Mouse (Mus musculus) CH12.LX (cell line): ENCODE results near the gene Itfg1. TPM values are rescaled to one million over a fixed set of nuclear protein-coding genes. Genes with fewer than 3 reads are reported as not detected.

Source experiments
- DNase-seq: peaks from one replicate; pipeline ENCODE4 v3.0.0-alpha.2; 2013; ENCODE audit errors: extremely low read depth
- H3K27ac ChIP-seq: 2 replicates; pipeline ENCODE4 v1.5.1; 2012; ENCODE audit warnings: low read depth, mild to moderate bottlenecking, control low read depth, moderate library complexity; ENCODE audit not compliant: insufficient read depth
- H3K27me3 ChIP-seq: replicated peaks from 2 replicates; pipeline ENCODE3; 2012; ENCODE audit warnings: inconsistent platforms
- H3K36me3 ChIP-seq, 2 experiments: replicated peaks in 1 of 2; 2 replicates each; pipeline versions ENCODE3 to v1.6.1; 2012; ENCODE audit warnings: inconsistent platforms in 1 of 2, low read length in 1 of 2, mild to moderate bottlenecking in 1 of 2, mixed read lengths in 1 of 2, moderate library complexity in 1 of 2; ENCODE audit not compliant: control insufficient read depth in 1 of 2, insufficient read depth in 1 of 2
- H3K4me1 ChIP-seq, 2 experiments: 2 replicates each; pipeline ENCODE4 v1.6.1; 2012; ENCODE audit warnings: inconsistent platforms in 1 of 2, moderate library complexity in 1 of 2; ENCODE audit not compliant: insufficient read depth in 2 of 2, control insufficient read depth in 1 of 2
- H3K4me2 ChIP-seq: 2 replicates; pipeline ENCODE4 v1.6.1; 2012; ENCODE audit warnings: low read depth, mild to moderate bottlenecking, control low read depth; ENCODE audit not compliant: poor library complexity, insufficient read depth, severe bottlenecking
- H3K4me3 ChIP-seq, 3 experiments: fragments of 150-350 bp in 1 of 3; sonication (generic) in 1 of 3; replicated peaks in 1 of 3; 2 replicates each; pipeline versions ENCODE3 to v1.5.1; 2011 to 2012; ENCODE audit warnings: low read depth in 2 of 3, low read length in 2 of 3, mild to moderate bottlenecking in 2 of 3, moderate library complexity in 2 of 3, control low read depth in 1 of 3, improper control_type of control experiment in 1 of 3, inconsistent platforms in 1 of 3, mixed read lengths in 1 of 3; ENCODE audit not compliant: poor library complexity in 1 of 3
- H3K79me2 ChIP-seq: replicated peaks from 2 replicates; pipeline ENCODE4 v1.6.1; 2012; ENCODE audit warnings: mild to moderate bottlenecking, moderate library complexity; ENCODE audit not compliant: control insufficient read depth, poor library complexity, insufficient read depth, severe bottlenecking; ENCODE audit errors: extremely low read depth
- H3K9ac ChIP-seq: 2 replicates; pipeline ENCODE4 v1.6.1; 2012; ENCODE audit warnings: low read depth, mild to moderate bottlenecking, control low read depth, moderate library complexity; ENCODE audit not compliant: insufficient read depth
- H3K9me3 ChIP-seq: replicated peaks from 2 replicates; pipeline ENCODE3; 2012; ENCODE audit warnings: low read length, inconsistent platforms, mixed read lengths
- E2F4 ChIP-seq: IDR thresholded peaks from 2 replicates; pipeline ENCODE4 v1.6.1; 2011; ENCODE audit warnings: low read depth, low read length, improper control_type of control experiment; ENCODE audit not compliant: insufficient replicate concordance
- ELF1 ChIP-seq: IDR thresholded peaks from 2 replicates; pipeline ENCODE4 v1.6.1; 2014; ENCODE audit warnings: low read depth, mild to moderate bottlenecking, inconsistent platforms, low read length, improper control_type of control experiment
- EP300 ChIP-seq: IDR thresholded peaks from 2 replicates; pipeline ENCODE4 v1.6.1; 2011; ENCODE audit warnings: low read length, improper control_type of control experiment
- GABPA ChIP-seq: IDR thresholded peaks from 2 replicates; pipeline ENCODE4 v1.6.1; 2012; ENCODE audit warnings: low read depth, low read length, improper control_type of control experiment, inconsistent platforms; ENCODE audit not compliant: insufficient replicate concordance
- IRF4 ChIP-seq: IDR thresholded peaks from 2 replicates; pipeline ENCODE4 v1.6.1; 2014; ENCODE audit warnings: low read depth, mild to moderate bottlenecking, inconsistent platforms, low read length, improper control_type of control experiment
- JUN ChIP-seq: IDR thresholded peaks from 2 replicates; pipeline ENCODE4 v1.6.1; 2011; ENCODE audit warnings: low read depth, mild to moderate bottlenecking, low read length, improper control_type of control experiment, moderate library complexity; ENCODE audit not compliant: insufficient read depth
- MAFK ChIP-seq: IDR thresholded peaks from 2 replicates; pipeline ENCODE4 v1.6.1; 2011; ENCODE audit warnings: low read length, improper control_type of control experiment; ENCODE audit not compliant: insufficient replicate concordance
- MAZ ChIP-seq: IDR thresholded peaks from 2 replicates; pipeline ENCODE4 v1.6.1; 2012; ENCODE audit warnings: low read depth, mild to moderate bottlenecking, inconsistent platforms, low read length, improper control_type of control experiment, moderate library complexity
- MEF2A ChIP-seq: IDR thresholded peaks from 2 replicates; pipeline ENCODE4 v1.6.1; 2014; ENCODE audit warnings: low read depth, mild to moderate bottlenecking, inconsistent platforms, low read length, improper control_type of control experiment, borderline replicate concordance
- MXI1 ChIP-seq: IDR thresholded peaks from 2 replicates; pipeline ENCODE4 v1.6.1; 2011; ENCODE audit warnings: mild to moderate bottlenecking, low read depth, low read length, improper control_type of control experiment
- NRF1 ChIP-seq: IDR thresholded peaks from 2 replicates; pipeline ENCODE4 v1.6.1; 2014; ENCODE audit warnings: low read depth, mild to moderate bottlenecking, inconsistent platforms, low read length, improper control_type of control experiment, moderate library complexity
- RAD21 ChIP-seq: IDR thresholded peaks from 2 replicates; pipeline ENCODE4 v1.6.1; 2011; ENCODE audit warnings: low read depth, mild to moderate bottlenecking, low read length, improper control_type of control experiment, moderate library complexity
- RCOR1 ChIP-seq: conservative IDR thresholded peaks from 2 replicates; pipeline ENCODE4 v1.6.1; 2012; ENCODE audit warnings: low read depth, mild to moderate bottlenecking, inconsistent platforms, low read length, improper control_type of control experiment
- SIN3A ChIP-seq: IDR thresholded peaks from 2 replicates; pipeline ENCODE4 v1.6.1; 2012; ENCODE audit warnings: low read length, improper control_type of control experiment, inconsistent platforms
- SMC3 ChIP-seq: IDR thresholded peaks from 2 replicates; pipeline ENCODE4 v1.6.1; 2011; ENCODE audit warnings: low read depth, low read length, improper control_type of control experiment
- TBP ChIP-seq: conservative IDR thresholded peaks from 2 replicates; pipeline ENCODE4 v1.6.1; 2011; ENCODE audit warnings: low read depth, low read length, improper control_type of control experiment
- UBTF ChIP-seq: IDR thresholded peaks from 2 replicates; pipeline ENCODE4 v1.6.1; 2012; ENCODE audit warnings: low read depth, mild to moderate bottlenecking, inconsistent platforms, low read length, improper control_type of control experiment, moderate library complexity
- ZMIZ1 ChIP-seq: IDR thresholded peaks from 2 replicates; pipeline ENCODE4 v1.6.1; 2012; ENCODE audit warnings: low read depth, mild to moderate bottlenecking, inconsistent platforms, low read length, improper control_type of control experiment
- dilution Hi-C: fragments of 300-500 bp; cut with MboI; formaldehyde crosslinking; loops from 2 replicates; pipeline ENCODE4 v1.14.3; 2020; ENCODE audit warnings: low sequenced_read_pairs; ENCODE audit not compliant: extremely low pct_unique_long_range_greater_than_20kb, extremely low pct_ligation_motif_present
- in situ Hi-C: fragments of 300-500 bp; cut with MboI; formaldehyde crosslinking; loops from 3 replicates; pipeline ENCODE4 v1.14.3; 2019; ENCODE audit warnings: low sequenced_read_pairs, low pct_ligation_motif_present, low pct_unique_long_range_greater_than_20kb, mixed read lengths
- polyA plus RNA-seq: library from polyadenylated mRNA; unstranded; fragments of >175 nt; gene quantifications from 2 replicates; pipeline ENCODE4 v1.2.1, GENCODE M21; 2012; ENCODE audit warnings: low read depth; ENCODE audit not compliant: insufficient read length
- total RNA-seq, 2 experiments: library from RNA; depleted of rRNA; stranded (reverse); fragments of 300-350 nt in 1 of 2; fragments of >200 nt in 1 of 2; gene quantifications; 2 replicates each; pipeline ENCODE4 v1.2.3; 2012 to 2014

Gene Itfg1
- total and polyA plus RNA-seq, 3 experiments, result 25.1 to 55.3 (median 26.2) TPM

GRCm38 (mm10) chr8:85785506-85785905 lies 55.2 kb downstream of the Itfg1 start:
- Histone ChIP-seq H3K9ac (no peak overlapping the region), H3K4me3 (no peak overlapping the region), H3K36me3 (peaks cover 0 to 23% of the 10 kb centered on the region in 2 experiments), H3K79me2 (no peaks in the 10 kb centered on the region), H3K4me2 (no peak overlapping the region), H3K9me3 (no peaks in the 10 kb centered on the region), H3K27me3 (no peaks in the 10 kb centered on the region), H3K4me1 (no peaks in the 10 kb centered on the region), H3K27ac (no peak overlapping the region)
- DNase-seq, result no peak
- TF ChIP-seq RAD21 (no peak), JUN (no peak), SIN3A (no peak), ZMIZ1 (no peak)
- in situ Hi-C loops (no loop called here), dilution Hi-C loops (no loop called here)

DNA sequence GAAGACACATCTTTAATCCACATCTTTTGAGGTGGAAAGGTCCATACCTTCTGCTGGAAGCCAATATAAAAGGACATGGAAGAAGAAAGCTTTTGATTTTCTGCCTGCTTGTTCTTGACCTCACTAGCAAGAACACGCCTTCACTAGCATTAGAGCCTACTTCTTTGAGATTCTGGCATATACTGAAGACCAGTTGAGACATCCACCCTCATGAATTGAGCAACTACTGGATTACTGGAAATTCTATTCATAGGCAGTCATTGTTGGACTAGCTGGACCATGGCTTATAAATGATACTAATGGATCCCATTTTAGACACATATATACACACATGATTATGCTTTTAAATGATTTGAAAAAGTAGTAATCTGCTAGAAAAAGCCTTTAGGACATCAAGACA lies 56.9 kb downstream of the Itfg1 start:
- Histone ChIP-seq H3K4me1 (no peaks in the 10 kb centered on the region), H3K9me3 (no peaks in the 10 kb centered on the region), H3K4me2 (no peak overlapping the region), H3K9ac (no peak overlapping the region), H3K79me2 (no peaks in the 10 kb centered on the region), H3K4me3 (no peak overlapping the region), H3K36me3 (peaks cover 0 to 21% of the 10 kb centered on the region in 2 experiments), H3K27me3 (no peaks in the 10 kb centered on the region), H3K27ac (no peak overlapping the region)
- in situ Hi-C loops (no loop called here), dilution Hi-C loops (no loop called here)
- TF ChIP-seq MEF2A (no peak), E2F4 (no peak), MXI1 (no peak), GABPA (no peak), IRF4 (no peak), SMC3 (no peak), ELF1 (no peak), ZMIZ1 (no peak), EP300 (no peak), TBP (no peak), UBTF (no peak), MAZ (no peak), NRF1 (no peak), RCOR1 (no peak), MAFK (no peak)
- no peak for DNase-seq
